Mouse (Mus musculus): Measurements from ENCODE around the gene Smpd4. TPM values are rescaled to one million over a fixed set of nuclear protein-coding genes. Genes with fewer than 3 reads are reported as not detected.

Gene Smpd4
- polyA plus RNA-seq, 1 experiment = 62.5 TPM

- DNase-seq = no peak
- Histone ChIP-seq H3K4me3 (replicated peaks; ENCODE audit: extremely low read depth, low read depth, low read length) (no peak overlapping the region), H3K4me1 (ENCODE audit: control insufficient read depth, insufficient read depth, low read length) (no peaks in the 10 kb centered on the region)
- WGBS = 73% methylated on average over 8 of the region's 8 CpGs
- TF ChIP-seq CTCF (IDR thresholded peaks at IDR 0.05; ENCODE audit: insufficient read depth, low read length) = no peak
- no peak for TF ChIP-seq POLR2A (IDR thresholded peaks at IDR 0.05; ENCODE audit: borderline replicate concordance, extremely low read depth, low read depth, low read length)
Measured at GRCm38 (mm10) chr16:17633481-17634181, 14.5 kb downstream of the Smpd4 start.

GRCm38 (mm10) chr16:17636904-17637303, 17.8 kb downstream of the Smpd4 start:
- TF ChIP-seq CTCF (IDR thresholded peaks at IDR 0.05; ENCODE audit: insufficient read depth, low read length) (no peak), POLR2A (IDR thresholded peaks at IDR 0.05; ENCODE audit: borderline replicate concordance, extremely low read depth, low read depth, low read length) (no peak)
- WGBS = 86% methylated on average over 2 of the region's 2 CpGs

GRCm38 (mm10) chr16:17637610-17638009, 18.5 kb downstream of the Smpd4 start:
- WGBS = 87% methylated on average over 2 of the region's 2 CpGs
- H3K4me1 ChIP-seq (ENCODE audit: control insufficient read depth, insufficient read depth, low read length) = no peaks in the 10 kb centered on the region
- TF ChIP-seq POLR2A (IDR thresholded peaks at IDR 0.05; ENCODE audit: borderline replicate concordance, extremely low read depth, low read depth, low read length) (no peak), CTCF (IDR thresholded peaks at IDR 0.05; ENCODE audit: insufficient read depth, low read length) (peak; percentile 20; the same call in 1 of the 2 replicates)
- no peak for DNase-seq
- no peak overlapping the region for H3K4me3 ChIP-seq (replicated peaks; ENCODE audit: extremely low read depth, low read depth, low read length)

More at GRCm38 (mm10) chr16:17636904-17637303, 17.8 kb downstream of the Smpd4 start:
- Histone ChIP-seq H3K4me3 (replicated peaks; ENCODE audit: extremely low read depth, low read depth, low read length) (no peak overlapping the region), H3K4me1 (ENCODE audit: control insufficient read depth, insufficient read depth, low read length) (no peaks in the 10 kb centered on the region)
- no peak for DNase-seq

- 92% methylated on average over 9 of the region's 9 CpGs for WGBS
- no peaks in the 10 kb centered on the region for H3K4me1 ChIP-seq (ENCODE audit: control insufficient read depth, insufficient read depth, low read length)
Measured at GRCm38 (mm10) chr16:17638036-17638628, 19.0 kb downstream of the Smpd4 start.

GRCm38 (mm10) chr16:17639081-17639480, 19.9 kb downstream of the Smpd4 start:
- DNase-seq = no peak
- 89% methylated on average over 3 of the region's 3 CpGs for WGBS
- no peak overlapping the region for H3K4me3 ChIP-seq (replicated peaks; ENCODE audit: extremely low read depth, low read depth, low read length)
- no peak for TF ChIP-seq CTCF (IDR thresholded peaks at IDR 0.05; ENCODE audit: insufficient read depth, low read length)
- TF ChIP-seq POLR2A (IDR thresholded peaks at IDR 0.05; ENCODE audit: borderline replicate concordance, extremely low read depth, low read depth, low read length) = no peak
- no peaks in the 10 kb centered on the region for H3K4me1 ChIP-seq (ENCODE audit: control insufficient read depth, insufficient read depth, low read length)

More at GRCm38 (mm10) chr16:17638036-17638628, 19.0 kb downstream of the Smpd4 start:
- no peak overlapping the region for H3K4me3 ChIP-seq (replicated peaks; ENCODE audit: extremely low read depth, low read depth, low read length)
- TF ChIP-seq CTCF (IDR thresholded peaks at IDR 0.05; ENCODE audit: insufficient read depth, low read length) = no peak
- TF ChIP-seq POLR2A (IDR thresholded peaks at IDR 0.05; ENCODE audit: borderline replicate concordance, extremely low read depth, low read depth, low read length) = no peak
- DNase-seq = no peak

GRCm38 (mm10) chr16:17639951-17640350, 20.8 kb downstream of the Smpd4 start:
- no peak for TF ChIP-seq POLR2A (IDR thresholded peaks at IDR 0.05; ENCODE audit: borderline replicate concordance, extremely low read depth, low read depth, low read length)
- TF ChIP-seq CTCF (IDR thresholded peaks at IDR 0.05; ENCODE audit: insufficient read depth, low read length) = no peak
- DNase-seq = no peak
- Histone ChIP-seq H3K4me3 (replicated peaks; ENCODE audit: extremely low read depth, low read depth, low read length) (no peak overlapping the region), H3K4me1 (ENCODE audit: control insufficient read depth, insufficient read depth, low read length) (no peaks in the 10 kb centered on the region)
- 95% methylated on average over 6 of the region's 6 CpGs for WGBS

- no peak for TF ChIP-seq POLR2A (IDR thresholded peaks at IDR 0.05; ENCODE audit: borderline replicate concordance, extremely low read depth, low read depth, low read length)
- no peak for TF ChIP-seq CTCF (IDR thresholded peaks at IDR 0.05; ENCODE audit: insufficient read depth, low read length)
- Histone ChIP-seq H3K4me3 (replicated peaks; ENCODE audit: extremely low read depth, low read depth, low read length) (no peak overlapping the region), H3K4me1 (ENCODE audit: control insufficient read depth, insufficient read depth, low read length) (no peaks in the 10 kb centered on the region)
- DNase-seq = no peak
- WGBS = 92% methylated on average over 9 of the region's 9 CpGs
Measured at GRCm38 (mm10) chr16:17640706-17641105, 21.6 kb downstream of the Smpd4 start.

- 79% methylated on average over 6 of the region's 6 CpGs for WGBS
- no peak for DNase-seq
- no peak for TF ChIP-seq CTCF (IDR thresholded peaks at IDR 0.05; ENCODE audit: insufficient read depth, low read length)
- TF ChIP-seq POLR2A (IDR thresholded peaks at IDR 0.05; ENCODE audit: borderline replicate concordance, extremely low read depth, low read depth, low read length) = no peak
- H3K4me1 ChIP-seq (ENCODE audit: control insufficient read depth, insufficient read depth, low read length) = peaks cover 2% of the 10 kb centered on the region; the same call in 1 of the 2 replicates
- no peak overlapping the region for H3K4me3 ChIP-seq (replicated peaks; ENCODE audit: extremely low read depth, low read depth, low read length)
Measured at GRCm38 (mm10) chr16:17641301-17641700, 22.1 kb downstream of the Smpd4 start.

GRCm38 (mm10) chr16:17642311-17642710, 23.2 kb downstream of the Smpd4 start:
- Histone ChIP-seq H3K4me1 (ENCODE audit: control insufficient read depth, insufficient read depth, low read length) (peaks cover 5% of the 10 kb centered on the region), H3K4me3 (replicated peaks; ENCODE audit: extremely low read depth, low read depth, low read length) (no peak overlapping the region)
- TF ChIP-seq CTCF (IDR thresholded peaks at IDR 0.05; ENCODE audit: insufficient read depth, low read length) (no peak), POLR2A (IDR thresholded peaks at IDR 0.05; ENCODE audit: borderline replicate concordance, extremely low read depth, low read depth, low read length) (no peak)
- 90% methylated on average over 8 of the region's 8 CpGs for WGBS
- DNase-seq = no peak
